Mouse (Mus musculus) limb, embryonic 15.5 days (tissue): Measurements from ENCODE around the gene Zfp697. TPM values are rescaled to one million over a fixed set of nuclear protein-coding genes. Genes with fewer than 3 reads are reported as not detected.
"Not testable (repeated sequence)": the region's sequence is repeated elsewhere in the genome, so short reads cannot be mapped to it uniquely, and the experiment has no call there.

Experiments
- ATAC-seq: fragments of 200-750 bp; cut with Nextera tagmentation; 2 replicates; pipeline ENCODE4 v1.8.0; 2017; ENCODE audit warnings: low read depth, moderate TSS enrichment; ENCODE audit not compliant: insufficient number of reproducible peaks, low FRiP score, low TSS enrichment
- H3K27ac ChIP-seq: fragments of 300-500 bp; sonication (generic); 2 replicates; pipeline ENCODE4 v1.5.1; 2015; ENCODE audit warnings: moderate library complexity, mild to moderate bottlenecking, inconsistent platforms
- H3K27me3 ChIP-seq: fragments of 300-500 bp; sonication (generic); 2 replicates; pipeline ENCODE4 v1.6.1; 2015; ENCODE audit warnings: inconsistent platforms
- H3K36me3 ChIP-seq: fragments of 300-500 bp; sonication (generic); 2 replicates; pipeline ENCODE4 v1.6.1; 2015; ENCODE audit warnings: inconsistent platforms
- H3K4me1 ChIP-seq: fragments of 300-500 bp; sonication (generic); 2 replicates; pipeline ENCODE4 v1.6.1; 2015; ENCODE audit warnings: inconsistent platforms
- H3K4me2 ChIP-seq: fragments of 300-500 bp; sonication (generic); 2 replicates; pipeline ENCODE4 v1.6.1; 2015; ENCODE audit warnings: mild to moderate bottlenecking, inconsistent platforms
- H3K4me3 ChIP-seq: fragments of 300-500 bp; sonication (generic); 2 replicates; pipeline ENCODE4 v1.5.1; 2015; ENCODE audit warnings: mild to moderate bottlenecking, inconsistent platforms
- H3K9ac ChIP-seq: fragments of 300-500 bp; sonication (generic); 2 replicates; pipeline ENCODE4 v1.6.1; 2015; ENCODE audit warnings: inconsistent platforms
- H3K9me3 ChIP-seq: fragments of 300-500 bp; sonication (generic); 2 replicates; pipeline ENCODE4 v1.6.1; 2016; ENCODE audit warnings: inconsistent platforms
- WGBS: fragments of 180-500 bp; shearing (Covaris S2); methylation state at CpG from one replicate; pipeline ENCODE4 v1.1.7; 2015; 5-methylcytosine and 5-hydroxymethylcytosine counted together
- polyA plus RNA-seq: library from polyadenylated mRNA; unstranded; fragments of >200 nt; fragmentation: Nextera tagmentation; extraction: Ambion mirVana; gene quantifications from 2 replicates; pipeline ENCODE4 v1.2.1, GENCODE M21; 2015

Zfp697 gene
- polyA plus RNA-seq, 1 experiment from 2014 or later: 6.2 TPM

DNA sequence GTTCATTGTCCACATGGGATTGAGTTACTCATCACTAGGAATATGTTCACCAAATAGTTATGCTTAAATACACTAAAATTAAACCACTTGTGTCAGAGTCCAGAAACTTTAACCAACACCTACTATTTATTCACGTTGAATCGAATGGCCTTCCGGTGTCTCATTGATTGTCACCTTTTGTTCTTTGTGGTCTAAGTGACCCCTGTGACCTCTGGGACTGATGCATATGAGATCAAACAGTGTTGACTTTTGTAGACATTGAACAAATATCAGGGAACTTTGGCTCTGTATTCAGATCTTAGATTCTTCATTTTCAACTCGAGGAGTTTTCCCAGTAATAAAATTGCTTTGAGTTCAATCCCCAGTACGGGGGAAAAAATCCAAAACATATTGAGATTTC, 178.4 kb downstream of the Zfp697 start:
- not testable (repeated sequence) for H3K9me3 ChIP-seq, ATAC-seq, H3K9ac ChIP-seq, H3K27me3 ChIP-seq, H3K4me2 ChIP-seq, H3K36me3 ChIP-seq, H3K4me1 ChIP-seq, H3K27ac ChIP-seq, H3K4me3 ChIP-seq
- WGBS: no CpG with 5 or more reads among the region's 5 CpGs

- H3K27ac ChIP-seq, H3K9me3 ChIP-seq, H3K27me3 ChIP-seq, H3K9ac ChIP-seq, ATAC-seq, H3K4me1 ChIP-seq, H3K36me3 ChIP-seq, H3K4me2 ChIP-seq, H3K4me3 ChIP-seq: not testable (repeated sequence)
- no CpG with 5 or more reads among the region's 2 CpGs for WGBS
Observed at GRCm38 (mm10) chr3:98563831-98564230, 181.6 kb downstream of the Zfp697 start.

DNA sequence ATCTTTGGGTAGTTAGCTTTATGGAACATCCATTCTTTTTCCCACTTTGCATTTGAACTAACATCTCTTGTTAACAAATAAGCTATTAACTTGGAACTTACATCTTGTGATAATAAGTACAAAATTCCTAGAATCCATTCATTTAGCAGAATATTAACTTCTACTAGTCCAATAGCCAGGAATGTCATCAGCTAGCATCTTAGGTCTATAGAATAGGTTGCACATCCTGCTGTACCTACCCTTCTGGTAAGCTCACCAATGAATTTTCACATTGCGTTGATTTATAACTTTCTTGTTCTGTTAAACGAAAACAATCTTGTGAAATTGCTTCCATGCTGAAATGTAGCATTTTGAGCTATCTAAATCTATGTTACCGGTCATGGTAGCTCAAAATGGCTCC, 182.6 kb downstream of the Zfp697 start:
- not testable (repeated sequence) for ATAC-seq, H3K9me3 ChIP-seq, H3K27me3 ChIP-seq, H3K4me3 ChIP-seq, H3K4me2 ChIP-seq, H3K36me3 ChIP-seq, H3K9ac ChIP-seq, H3K4me1 ChIP-seq, H3K27ac ChIP-seq
- WGBS: no CpG with 5 or more reads among the region's 3 CpGs

- not testable (repeated sequence) for H3K9me3 ChIP-seq, ATAC-seq, H3K9ac ChIP-seq, H3K4me1 ChIP-seq, H3K4me2 ChIP-seq, H3K27ac ChIP-seq, H3K36me3 ChIP-seq, H3K4me3 ChIP-seq, H3K27me3 ChIP-seq
- 79% methylated on average over 2 of the region's 2 CpGs for WGBS
Observed at GRCm38 (mm10) chr3:98567717-98568116, 185.5 kb downstream of the Zfp697 start.

- H3K36me3 ChIP-seq, H3K27ac ChIP-seq, H3K27me3 ChIP-seq, H3K4me1 ChIP-seq, ATAC-seq, H3K4me3 ChIP-seq, H3K9ac ChIP-seq, H3K4me2 ChIP-seq, H3K9me3 ChIP-seq: not testable (repeated sequence)
- 100% methylated on average over 1 of the region's 1 CpGs for WGBS
Observed at GRCm38 (mm10) chr3:98581024-98581423, 198.8 kb downstream of the Zfp697 start.

DNA sequence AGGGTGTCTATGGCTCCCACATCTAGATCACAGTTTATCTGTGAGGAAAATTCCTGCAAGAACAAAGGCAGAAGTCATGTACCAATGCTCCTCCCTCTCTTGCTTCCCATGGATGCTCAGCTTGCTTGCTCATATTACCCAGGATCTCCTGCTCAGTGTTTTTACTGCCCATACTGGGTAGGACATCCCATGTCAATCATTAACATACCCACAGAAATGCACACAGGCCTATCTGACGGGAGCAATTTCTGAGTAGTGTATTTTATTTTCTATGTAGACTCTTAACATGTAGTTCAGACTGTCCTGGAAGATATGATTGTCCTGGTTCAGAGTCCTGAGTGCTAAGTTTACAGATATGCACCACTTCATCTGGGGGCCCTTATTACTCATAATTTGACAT, 199.9 kb downstream of the Zfp697 start:
- not testable (repeated sequence) for ATAC-seq, H3K9me3 ChIP-seq, H3K27ac ChIP-seq, H3K4me3 ChIP-seq, H3K27me3 ChIP-seq, H3K36me3 ChIP-seq, H3K4me2 ChIP-seq, H3K4me1 ChIP-seq, H3K9ac ChIP-seq
- WGBS: no CpG with 5 or more reads among the region's 1 CpGs

GRCm38 (mm10) chr3:98582622-98583021, 200.4 kb downstream of the Zfp697 start:
- H3K27me3 ChIP-seq, H3K9ac ChIP-seq, H3K4me1 ChIP-seq, ATAC-seq, H3K4me2 ChIP-seq, H3K27ac ChIP-seq, H3K9me3 ChIP-seq, H3K36me3 ChIP-seq, H3K4me3 ChIP-seq: not testable (repeated sequence)

- no peaks in the 10 kb centered on the region for H3K36me3 ChIP-seq
- H3K4me2 ChIP-seq: no peak overlapping the region
- H3K9me3 ChIP-seq: no peaks in the 10 kb centered on the region
- no peak overlapping the region for H3K4me3 ChIP-seq
- H3K27me3 ChIP-seq: no peaks in the 10 kb centered on the region
- WGBS: 86% methylated on average over 2 of the region's 2 CpGs
- H3K27ac ChIP-seq: no peak overlapping the region
- no peak for ATAC-seq
- H3K4me1 ChIP-seq: no peaks in the 10 kb centered on the region
- H3K9ac ChIP-seq: no peak overlapping the region
Observed at GRCm38 (mm10) chr3:98587721-98588120, 205.5 kb downstream of the Zfp697 start.

DNA sequence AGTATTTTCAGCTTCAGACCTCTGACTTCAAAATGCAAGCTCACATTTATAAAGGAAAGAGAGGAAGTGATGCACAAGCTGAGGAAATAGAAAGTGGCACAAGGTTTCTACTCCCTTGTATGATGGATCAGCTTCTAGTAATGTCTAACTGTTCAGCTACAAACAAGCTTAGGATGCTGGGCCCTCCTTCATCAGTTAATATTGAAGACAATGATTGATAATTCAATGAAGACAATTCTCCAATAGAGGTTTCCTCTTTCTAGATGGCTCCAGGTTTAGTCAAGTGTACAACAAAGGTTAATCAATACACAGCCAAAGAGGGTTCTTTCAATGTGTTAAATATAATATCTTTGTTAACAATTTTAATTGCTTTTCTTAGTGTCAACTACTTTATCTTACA, 206.4 kb downstream of the Zfp697 start, which contains the start of gene Gm10681:
Gene Gm10681, minus strand, starts transcription at position 101 of the 400 bp plus-strand sequence.
- Histone ChIP-seq H3K4me3 (no peak within 1 kb of the TSS), H3K4me2 (no peak within 1 kb of the TSS), H3K36me3 (no peaks in the 10 kb centered on the region), H3K27me3 (no peaks in the 10 kb centered on the region), H3K9ac (no peak within 1 kb of the TSS), H3K9me3 (no peaks in the 10 kb centered on the region), H3K4me1 (no peaks in the 10 kb centered on the region), H3K27ac (no peak within 1 kb of the TSS)
- no peak for ATAC-seq

DNA sequence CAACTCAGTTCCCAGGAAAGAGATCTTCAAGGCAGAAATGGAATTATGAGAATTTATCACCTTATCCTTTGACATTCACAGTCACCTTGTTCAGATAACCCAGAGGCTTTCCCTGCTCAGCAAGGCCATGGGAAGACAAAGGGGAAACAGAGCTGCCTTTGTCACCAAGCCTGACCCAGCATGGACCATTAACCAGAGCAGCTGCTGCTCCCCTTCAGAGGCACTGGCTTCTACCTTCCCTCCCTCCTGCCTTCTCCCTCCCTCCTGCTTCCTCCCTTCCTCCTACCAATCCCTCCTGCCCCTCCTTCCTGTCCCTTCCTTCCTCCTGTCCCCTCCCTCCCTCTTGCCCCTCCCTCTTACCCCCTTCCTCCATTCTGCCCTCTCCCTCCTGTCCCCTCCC, 231.3 kb downstream of the Zfp697 start:
- H3K27ac ChIP-seq, H3K27me3 ChIP-seq, ATAC-seq, H3K36me3 ChIP-seq, H3K4me3 ChIP-seq, H3K9ac ChIP-seq, H3K4me2 ChIP-seq, H3K4me1 ChIP-seq, H3K9me3 ChIP-seq: not testable (repeated sequence)

- Histone ChIP-seq H3K36me3 (no peaks in the 10 kb centered on the region), H3K27me3 (no peaks in the 10 kb centered on the region), H3K4me2 (no peak overlapping the region), H3K27ac (no peak overlapping the region), H3K4me3 (no peak overlapping the region), H3K9ac (no peak overlapping the region), H3K4me1 (no peaks in the 10 kb centered on the region), H3K9me3 (no peaks in the 10 kb centered on the region)
- no peak for ATAC-seq
Observed at GRCm38 (mm10) chr3:98613963-98614362, 231.7 kb downstream of the Zfp697 start.

GRCm38 (mm10) chr3:98614406-98614927, 232.2 kb downstream of the Zfp697 start:
- not testable (repeated sequence) for H3K27ac ChIP-seq, ATAC-seq, H3K4me3 ChIP-seq, H3K36me3 ChIP-seq, H3K27me3 ChIP-seq, H3K4me1 ChIP-seq, H3K9me3 ChIP-seq, H3K9ac ChIP-seq, H3K4me2 ChIP-seq
- 66% methylated on average over 2 of the region's 2 CpGs for WGBS

GRCm38 (mm10) chr3:98616244-98616643, 234.0 kb downstream of the Zfp697 start:
- not testable (repeated sequence) for H3K36me3 ChIP-seq, ATAC-seq, H3K9ac ChIP-seq, H3K4me1 ChIP-seq, H3K27ac ChIP-seq, H3K27me3 ChIP-seq, H3K9me3 ChIP-seq, H3K4me3 ChIP-seq, H3K4me2 ChIP-seq
- 20% methylated on average over 2 of the region's 2 CpGs for WGBS
